Mouse (Mus musculus): ENCODE measurements at regions not wholly inside any gene's neighbourhood (a gene's known extent, or its start where the extent isn't known, plus 50 kb on each side); places are given as distances from the start of the nearest gene placed in this dataset.

- no peaks in the 10 kb centered on the region for H3K36me3 ChIP-seq (ENCODE audit: control insufficient read depth, insufficient read depth, low read length)
- no peak for DNase-seq
- H3K4me3 ChIP-seq (ENCODE audit: insufficient read depth, low read depth, low read length) = no peak overlapping the region
- H3K27ac ChIP-seq (ENCODE audit: insufficient read depth, low read depth, low read length) = no peak overlapping the region
- H3K4me1 ChIP-seq (ENCODE audit: control insufficient read depth, insufficient read depth, low read length) = peaks cover 6% of the 10 kb centered on the region; the same call in 1 of the 2 replicates
- TF ChIP-seq CTCF (conservative IDR thresholded peaks at IDR 0.05; ENCODE audit: insufficient read depth, insufficient read length, low read depth, low read length) = no peak
- no peak for TF ChIP-seq POLR2A (IDR thresholded peaks at IDR 0.05; ENCODE audit: low read depth, low read length)
- WGBS = 72% methylated on average over 5 of the region's 5 CpGs
- no peaks in the 10 kb centered on the region for H3K27me3 ChIP-seq (replicated peaks; ENCODE audit: control insufficient read depth, insufficient read depth, low read length)
These were observed 279.1 kb downstream of the Tns1 start for GRCm38 (mm10) chr1:73845115-73845514.

GRCm38 (mm10) chr1:73844574-73844973, 279.7 kb downstream of the Tns1 start:
- DNase-seq = peak; percentile 20
- TF ChIP-seq POLR2A (IDR thresholded peaks at IDR 0.05; ENCODE audit: low read depth, low read length) = no peak
- TF ChIP-seq CTCF (conservative IDR thresholded peaks at IDR 0.05; ENCODE audit: insufficient read depth, insufficient read length, low read depth, low read length) = no peak
- Histone ChIP-seq H3K4me3 (ENCODE audit: insufficient read depth, low read depth, low read length) (no peak overlapping the region), H3K4me1 (ENCODE audit: control insufficient read depth, insufficient read depth, low read length) (0 out of 2 replicates have a peak, but pooled peaks cover under 1% of the 10 kb centered on the region), H3K27ac (ENCODE audit: insufficient read depth, low read depth, low read length) (no peak overlapping the region), H3K36me3 (ENCODE audit: control insufficient read depth, insufficient read depth, low read length) (no peaks in the 10 kb centered on the region), H3K27me3 (replicated peaks; ENCODE audit: control insufficient read depth, insufficient read depth, low read length) (no peaks in the 10 kb centered on the region)
- 57% methylated on average over 3 of the region's 3 CpGs for WGBS

- WGBS = 81% methylated on average over 2 of the region's 2 CpGs
- H3K4me3 ChIP-seq (ENCODE audit: insufficient read depth, low read depth, low read length) = no peak overlapping the region
- H3K27me3 ChIP-seq (replicated peaks; ENCODE audit: control insufficient read depth, insufficient read depth, low read length) = no peaks in the 10 kb centered on the region
- no peaks in the 10 kb centered on the region for H3K36me3 ChIP-seq (ENCODE audit: control insufficient read depth, insufficient read depth, low read length)
- H3K4me1 ChIP-seq (ENCODE audit: control insufficient read depth, insufficient read depth, low read length) = no peaks in the 10 kb centered on the region
- TF ChIP-seq POLR2A (IDR thresholded peaks at IDR 0.05; ENCODE audit: low read depth, low read length) = no peak
- TF ChIP-seq CTCF (conservative IDR thresholded peaks at IDR 0.05; ENCODE audit: insufficient read depth, insufficient read length, low read depth, low read length) = no peak
- no peak for DNase-seq
- no peak overlapping the region for H3K27ac ChIP-seq (ENCODE audit: insufficient read depth, low read depth, low read length)
These were observed 284.9 kb downstream of the Tns1 start for GRCm38 (mm10) chr1:73839351-73839750.

DNA sequence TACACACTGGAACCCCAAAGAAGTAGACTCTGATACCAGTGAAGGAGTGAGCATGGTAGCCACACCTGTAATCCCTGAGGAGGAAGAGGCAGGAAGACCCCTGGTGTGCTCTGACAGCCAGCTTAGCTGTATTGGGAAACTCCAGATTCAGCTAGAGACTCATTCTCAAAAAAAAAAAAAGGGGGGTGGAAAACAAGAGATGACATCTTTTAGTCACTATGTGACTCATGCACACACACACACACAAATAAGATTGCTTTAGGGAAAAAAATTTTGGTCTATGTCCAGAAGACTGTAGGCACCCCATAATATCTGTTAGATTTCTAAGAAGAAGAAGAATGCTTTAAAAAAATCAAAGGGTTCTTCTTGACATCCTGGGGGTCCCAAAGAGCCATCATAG, 287.6 kb downstream of the Tns1 start:
- DNase-seq = no peak
- Histone ChIP-seq H3K4me1 (ENCODE audit: control insufficient read depth, insufficient read depth, low read length) (no peaks in the 10 kb centered on the region), H3K27me3 (replicated peaks; ENCODE audit: control insufficient read depth, insufficient read depth, low read length) (no peaks in the 10 kb centered on the region), H3K36me3 (ENCODE audit: control insufficient read depth, insufficient read depth, low read length) (no peaks in the 10 kb centered on the region), H3K27ac (ENCODE audit: insufficient read depth, low read depth, low read length) (no peak overlapping the region), H3K4me3 (ENCODE audit: insufficient read depth, low read depth, low read length) (no peak overlapping the region)
- TF ChIP-seq CTCF (conservative IDR thresholded peaks at IDR 0.05; ENCODE audit: insufficient read depth, insufficient read length, low read depth, low read length) (no peak), POLR2A (IDR thresholded peaks at IDR 0.05; ENCODE audit: low read depth, low read length) (no peak)

GRCm38 (mm10) chr1:73834566-73834965, 289.7 kb downstream of the Tns1 start:
- TF ChIP-seq CTCF (conservative IDR thresholded peaks at IDR 0.05; ENCODE audit: insufficient read depth, insufficient read length, low read depth, low read length) (no peak), POLR2A (IDR thresholded peaks at IDR 0.05; ENCODE audit: low read depth, low read length) (no peak)
- Histone ChIP-seq H3K36me3 (ENCODE audit: control insufficient read depth, insufficient read depth, low read length) (no peaks in the 10 kb centered on the region), H3K27ac (ENCODE audit: insufficient read depth, low read depth, low read length) (no peak overlapping the region), H3K4me1 (ENCODE audit: control insufficient read depth, insufficient read depth, low read length) (no peaks in the 10 kb centered on the region), H3K4me3 (ENCODE audit: insufficient read depth, low read depth, low read length) (no peak overlapping the region), H3K27me3 (replicated peaks; ENCODE audit: control insufficient read depth, insufficient read depth, low read length) (no peaks in the 10 kb centered on the region)
- 96% methylated on average over 1 of the region's 1 CpGs for WGBS
- no peak for DNase-seq

DNA sequence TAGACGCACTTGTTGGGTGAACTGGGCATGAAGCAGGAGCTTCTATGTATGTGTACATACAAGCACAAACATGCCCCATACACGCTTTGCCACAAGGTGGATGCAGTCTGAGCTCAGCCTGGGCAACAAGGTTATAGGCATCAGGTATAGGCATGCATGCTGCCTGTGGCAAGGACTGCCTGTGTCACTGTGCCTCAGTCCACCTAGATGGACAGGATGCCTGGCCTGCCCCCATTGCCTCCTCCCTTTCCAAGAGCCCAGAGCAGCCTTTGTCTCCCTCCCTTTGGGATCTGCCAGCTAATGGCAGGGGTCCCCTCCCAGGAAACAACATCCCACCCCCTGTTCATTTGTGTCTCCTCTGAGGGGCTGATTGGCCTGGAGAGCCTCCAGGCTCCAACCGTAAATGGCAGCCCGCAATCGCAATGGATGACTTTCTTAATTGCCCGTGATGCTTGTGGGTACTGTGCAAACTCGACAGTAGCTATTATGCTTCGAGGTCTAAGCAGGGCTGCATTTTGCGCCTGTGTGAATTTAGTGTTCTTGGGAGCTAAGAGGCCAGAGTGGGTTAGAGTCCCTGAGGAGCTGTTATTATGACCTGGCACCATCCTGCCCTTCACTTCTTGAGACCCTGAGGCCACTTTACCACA, 293.6 kb downstream of the Tns1 start:
- H3K36me3 ChIP-seq (ENCODE audit: control insufficient read depth, insufficient read depth, low read length) = no peaks in the 10 kb centered on the region
- H3K27me3 ChIP-seq (replicated peaks; ENCODE audit: control insufficient read depth, insufficient read depth, low read length) = no peaks in the 10 kb centered on the region
- H3K4me1 ChIP-seq (ENCODE audit: control insufficient read depth, insufficient read depth, low read length) = no peaks in the 10 kb centered on the region
- no peak overlapping the region for H3K27ac ChIP-seq (ENCODE audit: insufficient read depth, low read depth, low read length)
- TF ChIP-seq POLR2A (IDR thresholded peaks at IDR 0.05; ENCODE audit: low read depth, low read length) (no peak), CTCF (conservative IDR thresholded peaks at IDR 0.05; ENCODE audit: insufficient read depth, insufficient read length, low read depth, low read length) (no peak)
- no peak overlapping the region for H3K4me3 ChIP-seq (ENCODE audit: insufficient read depth, low read depth, low read length)
- no peak for DNase-seq
- 65% methylated on average over 9 of the region's 9 CpGs for WGBS

GRCm38 (mm10) chr1:73828996-73829395, 295.3 kb downstream of the Tns1 start:
- Histone ChIP-seq H3K4me3 (ENCODE audit: insufficient read depth, low read depth, low read length) (no peak overlapping the region), H3K36me3 (ENCODE audit: control insufficient read depth, insufficient read depth, low read length) (no peaks in the 10 kb centered on the region), H3K27me3 (replicated peaks; ENCODE audit: control insufficient read depth, insufficient read depth, low read length) (no peaks in the 10 kb centered on the region), H3K4me1 (ENCODE audit: control insufficient read depth, insufficient read depth, low read length) (no peaks in the 10 kb centered on the region), H3K27ac (ENCODE audit: insufficient read depth, low read depth, low read length) (no peak overlapping the region)
- WGBS = 70% methylated on average over 10 of the region's 10 CpGs
- peak; percentile 33 for DNase-seq
- TF ChIP-seq POLR2A (IDR thresholded peaks at IDR 0.05; ENCODE audit: low read depth, low read length) (no peak), CTCF (conservative IDR thresholded peaks at IDR 0.05; ENCODE audit: insufficient read depth, insufficient read length, low read depth, low read length) (no peak)
